Mouse (Mus musculus) E14TG2a.4 (cell line): ENCODE data around the gene Aimp1.

Experiments
- H3K27me3 ChIP-seq: 2 replicates; pipeline ENCODE4 v1.6.1; 2014; ENCODE audit warnings: low read length, control low read depth; ENCODE audit not compliant: insufficient read depth
- H3K36me3 ChIP-seq: 2 replicates; pipeline ENCODE4 v1.6.1; 2014; ENCODE audit warnings: low read length, control low read depth; ENCODE audit not compliant: insufficient read depth
- H3K4me1 ChIP-seq: replicated peaks from 2 replicates; pipeline ENCODE4 v1.6.1; 2014; ENCODE audit warnings: low read depth, low read length, control low read depth
- H3K4me3 ChIP-seq: replicated peaks from 2 replicates; pipeline ENCODE4 v1.5.1; 2014; ENCODE audit warnings: mild to moderate bottlenecking, low read length
- H3K9me3 ChIP-seq: 2 replicates; pipeline ENCODE4 v1.6.1; 2014; ENCODE audit warnings: low read length, control low read depth
- CTCF ChIP-seq: conservative IDR thresholded peaks from 2 replicates; pipeline ENCODE4 v1.5.1; 2014; ENCODE audit warnings: low read length
- NANOG ChIP-seq: IDR thresholded peaks from 2 replicates; pipeline ENCODE4 v1.6.1; 2014; ENCODE audit warnings: borderline replicate concordance, low read length, mixed read lengths
- POU5F1 ChIP-seq: IDR thresholded peaks from 2 replicates; pipeline ENCODE4 v1.6.1; 2014; ENCODE audit warnings: low read length, borderline replicate concordance

Gene Aimp1

DNA sequence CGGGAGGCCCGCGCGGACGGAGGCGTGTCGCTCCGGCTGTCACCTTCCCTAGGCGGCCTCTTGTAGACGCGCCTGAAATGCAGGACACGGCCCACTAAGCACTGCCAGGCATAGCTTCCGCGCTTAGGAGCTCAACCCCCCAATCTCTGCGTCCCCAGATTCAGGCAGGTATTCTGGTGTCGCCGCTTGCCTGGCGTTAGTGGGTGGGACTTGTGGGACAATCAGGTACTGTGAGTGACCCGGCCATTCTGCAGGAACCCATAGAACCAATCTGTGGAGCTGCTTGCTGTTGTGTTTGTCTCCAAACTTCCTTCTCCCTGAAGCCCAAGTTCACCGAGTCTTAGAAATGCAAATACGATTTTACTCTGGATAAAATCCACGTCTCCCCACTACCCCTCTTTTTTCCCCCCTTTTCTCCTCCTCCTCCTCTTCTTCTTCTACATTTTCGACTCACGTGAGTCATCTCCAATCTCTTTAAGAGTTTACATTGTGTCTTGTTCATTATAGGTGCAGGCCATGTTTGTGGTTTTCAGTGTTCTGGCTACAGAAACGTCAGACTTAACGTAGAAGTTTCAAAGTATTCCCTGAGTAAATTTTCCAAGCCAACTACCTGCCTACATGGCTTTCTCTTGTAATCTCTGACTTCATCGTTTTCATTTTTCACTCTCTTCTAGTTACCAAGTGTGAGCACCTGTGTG, at the start of gene Aimp1:
Aimp1 (minus strand) TSS at position 140 of the 698 bp plus-strand sequence.
- peaks cover 26% of the 10 kb centered on the region for H3K4me1 ChIP-seq
- TF ChIP-seq NANOG (no peak), CTCF (no peak), POU5F1 (no peak)
- peaks cover 4% of the 10 kb centered on the region; the same call in 1 of the 2 replicates for H3K36me3 ChIP-seq

DNA sequence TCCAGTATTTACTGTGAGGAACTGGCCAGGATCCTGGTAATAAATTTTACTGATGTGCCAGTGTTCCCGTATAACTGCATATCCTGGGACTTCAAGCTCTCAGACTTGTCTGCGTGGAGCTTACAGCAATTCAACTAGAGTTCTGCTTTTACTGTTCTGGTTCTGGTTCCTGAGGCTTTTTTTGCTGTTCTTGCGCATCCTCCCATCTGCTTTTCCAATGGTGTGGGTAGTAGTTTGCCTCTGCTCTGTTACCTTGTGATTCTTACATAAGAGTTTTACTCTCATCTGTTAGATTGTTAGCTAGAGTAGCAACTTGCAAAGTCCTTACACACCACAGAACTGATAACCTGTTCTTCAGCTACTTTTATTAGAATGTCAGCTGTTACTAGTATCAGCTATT, 40.2 kb upstream of the Aimp1 start:
- H3K4me3 ChIP-seq: no peak overlapping the region
- H3K9me3 ChIP-seq: no peaks in the 10 kb centered on the region
- TF ChIP-seq CTCF (no peak), POU5F1 (no peak), NANOG (no peak)
- no peaks in the 10 kb centered on the region for H3K27me3 ChIP-seq
- peaks cover 7% of the 10 kb centered on the region for H3K36me3 ChIP-seq
- no peaks in the 10 kb centered on the region for H3K4me1 ChIP-seq

More for the DNA sequence above, at the start of gene Aimp1:
- Histone ChIP-seq H3K27me3 (no peaks in the 10 kb centered on the region), H3K4me3 (peak within 1 kb of the TSS; percentile 97), H3K9me3 (no peaks in the 10 kb centered on the region)

DNA sequence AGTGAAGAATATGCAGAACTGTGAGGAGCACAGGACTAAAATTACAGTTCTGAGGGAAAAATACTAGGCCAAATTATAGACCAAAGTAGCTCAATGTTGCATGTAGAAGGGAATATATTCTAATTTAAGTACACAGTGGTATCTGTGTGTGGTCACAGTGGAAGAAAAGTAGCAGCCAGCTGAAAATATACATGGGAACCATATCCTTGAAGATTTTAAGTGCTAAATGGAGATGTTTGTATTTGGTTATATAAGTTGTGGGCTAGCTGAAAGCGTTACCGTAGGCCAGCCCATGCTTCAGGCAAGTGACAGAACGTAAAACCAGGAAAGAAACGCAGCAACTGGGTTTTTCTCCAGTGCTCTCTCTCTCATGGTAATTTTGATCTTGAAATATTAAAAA, 33.1 kb upstream of the Aimp1 start:
- no peak for TF ChIP-seq CTCF
- no peak for TF ChIP-seq POU5F1
- no peak for TF ChIP-seq NANOG
- Histone ChIP-seq H3K27me3 (no peaks in the 10 kb centered on the region), H3K4me1 (no peaks in the 10 kb centered on the region), H3K4me3 (no peak overlapping the region), H3K36me3 (peaks cover 4% of the 10 kb centered on the region; the same call in 1 of the 2 replicates), H3K9me3 (no peaks in the 10 kb centered on the region)

DNA sequence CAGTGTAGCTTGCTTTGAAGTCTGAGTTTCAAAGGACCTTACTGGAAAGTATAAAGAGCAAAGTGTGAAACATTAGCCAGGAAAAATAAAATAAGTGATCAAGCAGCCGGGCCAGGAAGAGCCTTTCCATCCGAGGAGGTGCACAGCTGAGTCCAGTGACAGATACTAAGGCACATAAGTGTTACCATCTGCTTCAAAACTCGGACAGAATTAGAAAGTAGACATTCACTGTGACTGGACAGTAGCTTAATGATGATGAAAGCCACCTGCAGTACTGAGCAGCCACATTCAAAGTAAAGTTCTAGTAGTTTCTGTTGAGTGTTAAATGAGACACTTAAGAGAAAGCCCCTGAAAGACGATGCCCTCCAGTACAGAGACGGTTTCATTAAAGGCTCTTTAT, 29.7 kb upstream of the Aimp1 start:
- Histone ChIP-seq H3K9me3 (no peaks in the 10 kb centered on the region), H3K27me3 (no peaks in the 10 kb centered on the region), H3K36me3 (peaks cover 4% of the 10 kb centered on the region; the same call in 1 of the 2 replicates), H3K4me1 (no peaks in the 10 kb centered on the region), H3K4me3 (no peak overlapping the region)
- TF ChIP-seq POU5F1: no peak
- TF ChIP-seq NANOG: no peak
- no peak for TF ChIP-seq CTCF

DNA sequence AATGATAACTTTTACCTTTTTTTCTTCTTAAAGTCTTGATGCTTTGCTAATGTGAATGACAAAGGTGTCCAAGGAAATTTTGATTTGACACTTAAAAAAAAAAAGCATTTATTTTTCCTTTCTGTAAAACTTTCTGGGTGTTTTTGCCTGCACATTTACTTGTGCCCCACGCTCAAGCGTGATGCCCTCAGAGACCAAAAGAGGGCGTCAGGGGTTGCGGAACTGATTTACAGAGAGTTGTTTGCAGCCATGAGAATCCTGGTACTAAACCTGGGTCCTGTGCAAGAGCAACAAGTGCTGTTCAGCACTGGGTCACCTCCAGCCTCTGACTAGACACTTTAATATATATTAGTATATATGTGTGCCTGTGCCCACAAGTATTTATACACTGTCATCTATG, 22.8 kb upstream of the Aimp1 start:
- no peaks in the 10 kb centered on the region for H3K9me3 ChIP-seq
- TF ChIP-seq POU5F1 (no peak), CTCF (peak; percentile 58)
- no peaks in the 10 kb centered on the region for H3K36me3 ChIP-seq
- no peaks in the 10 kb centered on the region for H3K4me1 ChIP-seq
- H3K4me3 ChIP-seq: no peak overlapping the region
- no peaks in the 10 kb centered on the region for H3K27me3 ChIP-seq

DNA sequence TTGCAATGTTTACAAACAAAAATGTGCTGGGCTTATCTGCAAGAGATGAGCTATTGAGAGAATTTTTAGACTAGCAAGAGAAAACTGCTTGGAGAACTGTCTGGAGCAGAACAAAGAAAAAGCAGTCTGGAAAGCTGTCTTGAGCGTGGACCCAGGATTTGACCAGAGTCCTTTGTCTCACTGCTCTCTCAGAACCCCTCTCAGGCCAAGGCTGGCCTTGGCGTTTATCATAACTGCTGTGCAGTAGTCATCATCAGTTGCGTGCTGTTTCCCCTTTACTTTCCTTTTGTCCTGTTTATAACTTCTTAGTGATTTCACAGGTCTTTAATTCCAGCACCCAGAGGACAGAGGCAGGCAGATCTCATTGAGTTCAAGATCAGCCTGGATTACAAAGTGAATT, 20.0 kb upstream of the Aimp1 start:
- Histone ChIP-seq H3K4me1 (no peaks in the 10 kb centered on the region), H3K9me3 (no peaks in the 10 kb centered on the region), H3K4me3 (no peak overlapping the region), H3K27me3 (no peaks in the 10 kb centered on the region), H3K36me3 (no peaks in the 10 kb centered on the region)
- TF ChIP-seq CTCF: no peak

DNA sequence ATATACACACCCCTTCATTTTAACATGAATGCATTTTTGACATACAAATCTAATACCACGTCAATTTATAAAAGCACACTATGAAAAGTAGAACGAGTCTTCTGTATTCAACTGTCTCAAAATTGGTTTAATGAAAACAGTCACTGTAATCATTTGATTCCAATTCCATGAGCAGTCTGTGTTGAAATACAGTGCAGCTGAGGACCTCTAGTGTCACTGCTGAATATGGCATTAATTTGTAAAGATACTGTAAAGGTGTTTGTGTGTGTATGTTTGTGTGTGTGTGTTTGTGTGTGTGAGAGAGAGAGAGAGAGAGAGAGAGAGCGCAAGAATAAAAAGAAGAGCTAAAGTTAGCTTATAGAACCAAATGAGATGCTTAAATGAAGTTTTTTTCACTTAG, 17.2 kb upstream of the Aimp1 start:
- Histone ChIP-seq H3K36me3 (no peaks in the 10 kb centered on the region), H3K27me3 (no peaks in the 10 kb centered on the region), H3K4me3 (no peak overlapping the region), H3K4me1 (no peaks in the 10 kb centered on the region), H3K9me3 (no peaks in the 10 kb centered on the region)
- TF ChIP-seq NANOG (no peak), CTCF (no peak), POU5F1 (no peak)

DNA sequence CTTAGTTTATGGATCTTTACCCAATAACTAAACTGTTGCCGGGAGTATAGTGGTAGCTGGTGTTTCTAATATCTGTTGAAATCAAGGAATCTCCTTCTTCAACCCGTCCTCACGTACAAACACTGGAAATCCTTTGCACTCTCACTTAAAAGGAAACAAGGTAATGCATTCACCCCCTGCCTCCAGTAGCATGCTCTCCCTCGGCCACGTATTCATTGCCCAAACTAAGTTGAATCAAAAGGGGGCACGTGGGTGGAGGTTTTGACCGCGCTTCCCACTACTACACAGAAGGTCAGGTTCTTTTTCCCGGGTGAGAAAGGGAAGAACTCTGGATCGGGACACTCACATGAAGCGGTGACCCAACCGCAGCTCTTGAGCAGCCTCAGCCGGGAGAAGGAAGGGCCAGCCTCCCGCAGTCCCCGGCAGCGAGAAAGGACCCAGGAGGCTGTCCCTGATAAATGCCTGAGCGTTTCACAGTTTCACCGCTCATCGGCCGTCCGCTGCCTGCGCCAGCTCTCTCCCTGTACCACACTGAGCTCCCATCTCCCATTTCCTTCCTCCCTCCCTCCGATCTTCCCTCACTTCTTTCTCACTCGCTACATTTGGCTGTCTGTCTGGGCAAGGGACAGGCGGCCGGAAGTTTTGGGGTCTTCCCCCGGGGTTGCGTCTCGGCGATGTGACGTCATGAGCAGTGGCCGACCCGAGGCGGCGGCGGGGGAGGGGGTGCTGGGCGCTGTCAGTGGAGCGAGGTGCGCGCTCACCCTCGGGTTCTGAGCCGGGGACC, 531 bp downstream of the Aimp1 start, which contains the start of gene Tbck:
Tbck (plus strand) TSS at position 698 of the 784 bp plus-strand sequence.
- Histone ChIP-seq H3K4me1 (peaks cover 26% of the 10 kb centered on the region), H3K27me3 (no peaks in the 10 kb centered on the region), H3K9me3 (no peaks in the 10 kb centered on the region), H3K4me3 (peak within 1 kb of the TSS; percentile 97), H3K36me3 (peaks cover 4% of the 10 kb centered on the region; the same call in 1 of the 2 replicates)
- TF ChIP-seq POU5F1 (no peak), NANOG (no peak), CTCF (no peak)

DNA sequence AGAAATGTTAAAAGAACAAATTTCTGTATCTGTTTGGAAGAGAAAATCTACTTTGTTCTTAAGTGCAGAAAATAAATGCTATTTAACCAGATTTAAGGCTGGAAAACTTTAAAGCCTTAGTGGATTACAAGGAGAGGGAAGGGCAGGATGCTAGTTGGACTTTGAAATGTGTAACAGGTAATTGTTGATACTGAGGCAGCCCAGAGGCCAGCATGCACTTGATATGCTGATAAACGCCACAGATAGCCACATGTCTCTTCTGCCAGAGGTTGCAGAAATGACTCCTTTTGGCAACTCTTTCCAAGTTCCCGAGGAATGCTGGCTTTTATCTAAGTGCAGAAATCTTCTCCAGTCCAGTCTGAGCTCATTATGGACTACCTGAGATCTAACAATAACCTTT, 6.7 kb downstream of the Aimp1 start:
- Histone ChIP-seq H3K9me3 (no peaks in the 10 kb centered on the region), H3K4me1 (peaks cover 9% of the 10 kb centered on the region), H3K27me3 (no peaks in the 10 kb centered on the region), H3K4me3 (no peak overlapping the region), H3K36me3 (peaks cover 39% of the 10 kb centered on the region)
- no peak for TF ChIP-seq NANOG
- TF ChIP-seq CTCF: no peak
- no peak for TF ChIP-seq POU5F1
